Mouse (Mus musculus): ENCODE measurements around the gene Adamts17. TPM values are rescaled to one million over a fixed set of nuclear protein-coding genes. Genes with fewer than 3 reads are reported as not detected.

The Adamts17 gene
- polyA plus RNA-seq, 1 experiment = 2.4 TPM

- TF ChIP-seq POLR2A (IDR thresholded peaks at IDR 0.05; ENCODE audit: control insufficient read depth, extremely low read depth, insufficient read depth, low read length, poor library complexity) = no peak
- TF ChIP-seq CTCF (IDR thresholded peaks at IDR 0.05; ENCODE audit: borderline replicate concordance, control insufficient read depth, extremely low read depth, insufficient read depth, low read length, poor library complexity) = no peak
- H3K36me3 ChIP-seq (ENCODE audit: control insufficient read depth, insufficient read depth, low read length) = no peaks in the 10 kb centered on the region
- WGBS = 92% methylated on average over 3 of the region's 3 CpGs
- DNase-seq = no peak
- H3K27me3 ChIP-seq (ENCODE audit: control insufficient read depth, insufficient read depth, low read length) = no peaks in the 10 kb centered on the region
- H3K4me1 ChIP-seq (replicated peaks; ENCODE audit: control insufficient read depth, insufficient read depth, low read length) = peaks cover 5% of the 10 kb centered on the region; the same call in 1 of the 2 replicates
- no peak overlapping the region for H3K4me3 ChIP-seq (ENCODE audit: control insufficient read depth, insufficient read depth, low read length)
- H3K27ac ChIP-seq (ENCODE audit: control insufficient read depth, insufficient read depth, low read length) = no peak overlapping the region
Measured at GRCm38 (mm10) chr7:66989357-66990045, 150.0 kb downstream of the Adamts17 start.

- no peak for DNase-seq
- 96% methylated on average over 6 of the region's 6 CpGs for WGBS
- no peaks in the 10 kb centered on the region for H3K27me3 ChIP-seq (ENCODE audit: control insufficient read depth, insufficient read depth, low read length)
Measured at GRCm38 (mm10) chr7:66998821-66999220, 159.3 kb downstream of the Adamts17 start.

GRCm38 (mm10) chr7:67003648-67004047 is 164.1 kb downstream of the Adamts17 start:
- H3K36me3 ChIP-seq (ENCODE audit: control insufficient read depth, insufficient read depth, low read length) = no peaks in the 10 kb centered on the region
- no peaks in the 10 kb centered on the region for H3K4me1 ChIP-seq (replicated peaks; ENCODE audit: control insufficient read depth, insufficient read depth, low read length)
- TF ChIP-seq CTCF (IDR thresholded peaks at IDR 0.05; ENCODE audit: borderline replicate concordance, control insufficient read depth, extremely low read depth, insufficient read depth, low read length, poor library complexity) (no peak), POLR2A (IDR thresholded peaks at IDR 0.05; ENCODE audit: control insufficient read depth, extremely low read depth, insufficient read depth, low read length, poor library complexity) (no peak)
- H3K27me3 ChIP-seq (ENCODE audit: control insufficient read depth, insufficient read depth, low read length) = no peaks in the 10 kb centered on the region
- 80% methylated on average over 1 of the region's 1 CpGs for WGBS
- no peak for DNase-seq
- H3K27ac ChIP-seq (ENCODE audit: control insufficient read depth, insufficient read depth, low read length) = no peak overlapping the region
- no peak overlapping the region for H3K4me3 ChIP-seq (ENCODE audit: control insufficient read depth, insufficient read depth, low read length)

More at GRCm38 (mm10) chr7:66998821-66999220, 159.3 kb downstream of the Adamts17 start:
- no peak for TF ChIP-seq POLR2A (IDR thresholded peaks at IDR 0.05; ENCODE audit: control insufficient read depth, extremely low read depth, insufficient read depth, low read length, poor library complexity)
- TF ChIP-seq CTCF (IDR thresholded peaks at IDR 0.05; ENCODE audit: borderline replicate concordance, control insufficient read depth, extremely low read depth, insufficient read depth, low read length, poor library complexity) = no peak
- Histone ChIP-seq H3K4me1 (replicated peaks; ENCODE audit: control insufficient read depth, insufficient read depth, low read length) (peaks cover 3% of the 10 kb centered on the region), H3K4me3 (ENCODE audit: control insufficient read depth, insufficient read depth, low read length) (no peak overlapping the region), H3K27ac (ENCODE audit: control insufficient read depth, insufficient read depth, low read length) (no peak overlapping the region), H3K36me3 (ENCODE audit: control insufficient read depth, insufficient read depth, low read length) (no peaks in the 10 kb centered on the region)

GRCm38 (mm10) chr7:67004220-67004619 is 164.7 kb downstream of the Adamts17 start:
- H3K36me3 ChIP-seq (ENCODE audit: control insufficient read depth, insufficient read depth, low read length) = no peaks in the 10 kb centered on the region
- H3K4me3 ChIP-seq (ENCODE audit: control insufficient read depth, insufficient read depth, low read length) = no peak overlapping the region
- H3K4me1 ChIP-seq (replicated peaks; ENCODE audit: control insufficient read depth, insufficient read depth, low read length) = no peaks in the 10 kb centered on the region
- H3K27me3 ChIP-seq (ENCODE audit: control insufficient read depth, insufficient read depth, low read length) = no peaks in the 10 kb centered on the region
- H3K27ac ChIP-seq (ENCODE audit: control insufficient read depth, insufficient read depth, low read length) = no peak overlapping the region
- no peak for DNase-seq
- WGBS = 98% methylated on average over 5 of the region's 5 CpGs
- no peak for TF ChIP-seq CTCF (IDR thresholded peaks at IDR 0.05; ENCODE audit: borderline replicate concordance, control insufficient read depth, extremely low read depth, insufficient read depth, low read length, poor library complexity)
- no peak for TF ChIP-seq POLR2A (IDR thresholded peaks at IDR 0.05; ENCODE audit: control insufficient read depth, extremely low read depth, insufficient read depth, low read length, poor library complexity)

- Histone ChIP-seq H3K36me3 (ENCODE audit: control insufficient read depth, insufficient read depth, low read length) (no peaks in the 10 kb centered on the region), H3K4me1 (replicated peaks; ENCODE audit: control insufficient read depth, insufficient read depth, low read length) (no peaks in the 10 kb centered on the region), H3K27ac (ENCODE audit: control insufficient read depth, insufficient read depth, low read length) (no peak overlapping the region), H3K27me3 (ENCODE audit: control insufficient read depth, insufficient read depth, low read length) (no peaks in the 10 kb centered on the region), H3K4me3 (ENCODE audit: control insufficient read depth, insufficient read depth, low read length) (no peak overlapping the region)
- DNase-seq = no peak
- TF ChIP-seq CTCF (IDR thresholded peaks at IDR 0.05; ENCODE audit: borderline replicate concordance, control insufficient read depth, extremely low read depth, insufficient read depth, low read length, poor library complexity) (no peak), POLR2A (IDR thresholded peaks at IDR 0.05; ENCODE audit: control insufficient read depth, extremely low read depth, insufficient read depth, low read length, poor library complexity) (no peak)
- 94% methylated on average over 5 of the region's 5 CpGs for WGBS
Measured at GRCm38 (mm10) chr7:67009841-67010240, 170.3 kb downstream of the Adamts17 start.

- DNase-seq = no peak
- Histone ChIP-seq H3K4me3 (ENCODE audit: control insufficient read depth, insufficient read depth, low read length) (no peak overlapping the region), H3K36me3 (ENCODE audit: control insufficient read depth, insufficient read depth, low read length) (no peaks in the 10 kb centered on the region), H3K27me3 (ENCODE audit: control insufficient read depth, insufficient read depth, low read length) (no peaks in the 10 kb centered on the region), H3K4me1 (replicated peaks; ENCODE audit: control insufficient read depth, insufficient read depth, low read length) (no peaks in the 10 kb centered on the region), H3K27ac (ENCODE audit: control insufficient read depth, insufficient read depth, low read length) (no peak overlapping the region)
- TF ChIP-seq POLR2A (IDR thresholded peaks at IDR 0.05; ENCODE audit: control insufficient read depth, extremely low read depth, insufficient read depth, low read length, poor library complexity) = no peak
- TF ChIP-seq CTCF (IDR thresholded peaks at IDR 0.05; ENCODE audit: borderline replicate concordance, control insufficient read depth, extremely low read depth, insufficient read depth, low read length, poor library complexity) = no peak
- 93% methylated on average over 12 of the region's 12 CpGs for WGBS
Measured at GRCm38 (mm10) chr7:67012011-67012751, 172.6 kb downstream of the Adamts17 start.
